In genomic region chr10:18463071-18463841, GRCm38 (mm10) we compare ENCODE assay signal across 9 mouse cellular contexts.
DNase-seq lines count a peak whose midpoint lies in the region; ATAC-seq and TF ChIP-seq lines count a peak whose summit lies in the region.
"Had no signal": no experiment of that assay in that cellular context is flagged by ENCODE, and none has a peak within 500 bp of the region (broad histone marks: within the 10 kb centered on the region; RNA-seq: fewer than 3 reads in every experiment).

No protein-coding gene starts in this region.

- no peaks in the 10 kb centered on the region for H3K27me3 ChIP-seq in embryonic facial prominence, embryonic 14.5 days (replicated peaks; ENCODE audit: control insufficient read depth, insufficient read depth, low read length)
- no peaks in the 10 kb centered on the region for H3K27me3 ChIP-seq in hindbrain, embryonic 14.5 days (ENCODE audit: control insufficient read depth, insufficient read depth, low read length)
- H3K27me3 ChIP-seq in neural tube, embryonic 15.5 days (replicated peaks), result no peaks in the 10 kb centered on the region

- peaks cover 10% of the 10 kb centered on the region for H3K4me1 ChIP-seq in embryonic facial prominence, embryonic 14.5 days (ENCODE audit: control insufficient read depth, insufficient read depth, low read length)
- peaks cover 38% of the 10 kb centered on the region for H3K4me1 ChIP-seq in hindbrain, embryonic 14.5 days (replicated peaks; ENCODE audit: control insufficient read depth, insufficient read depth, low read length)
- peaks cover 18% of the 10 kb centered on the region for H3K4me1 ChIP-seq in neural tube, embryonic 15.5 days

- H3K4me2 ChIP-seq in embryonic facial prominence, embryonic 14.5 days (ENCODE audit: low read depth, low read length), result peak overlapping the region; percentile 6; the same call in 1 of the 2 replicates
- peak overlapping the region; percentile 47 for H3K4me2 ChIP-seq in hindbrain, embryonic 14.5 days (replicated peaks)
- peak overlapping the region; percentile 45 for H3K4me2 ChIP-seq in neural tube, embryonic 15.5 days

- peak; percentile 36; the same call in 1 of the 2 replicates for ATAC-seq in embryonic facial prominence, embryonic 14.5 days (ENCODE audit: low read depth)
- no peak; the same call in 1 of the 2 replicates for ATAC-seq in hindbrain, embryonic 14.5 days (ENCODE audit: low FRiP score)
- peak; percentile 24; the same call in 1 of the 2 replicates for ATAC-seq in neural tube, embryonic 15.5 days (ENCODE audit: low FRiP score)

- H3K4me3 ChIP-seq in layer of hippocampus, adult 2 months, result peak overlapping the region; percentile 28
- no peak overlapping the region for H3K4me3 ChIP-seq in embryonic facial prominence, embryonic 14.5 days (ENCODE audit: low read depth, low read length)
- no peak overlapping the region; the same call in 1 of the 2 replicates for H3K4me3 ChIP-seq in hindbrain, embryonic 14.5 days (replicated peaks; ENCODE audit: low read length)
- H3K4me3 ChIP-seq in neural tube, embryonic 15.5 days (replicated peaks), result 0 out of 2 replicates have a peak overlapping the region, but pooled peaks have one; percentile 4

- no peak for TF ChIP-seq CTCF in layer of hippocampus, adult 2 months (conservative IDR thresholded peaks at IDR 0.05)

- 69% methylated on average over 23 of the region's 23 CpGs for WGBS in embryonic facial prominence, embryonic 14.5 days
- 32% methylated on average over 23 of the region's 23 CpGs for WGBS in hindbrain, embryonic 14.5 days
- 39% methylated on average over 23 of the region's 23 CpGs for WGBS in neural tube, embryonic 15.5 days

- H3K36me3 ChIP-seq in embryonic facial prominence, embryonic 14.5 days (ENCODE audit: control insufficient read depth, insufficient read depth, low read length), result no peaks in the 10 kb centered on the region
- no peaks in the 10 kb centered on the region for H3K36me3 ChIP-seq in hindbrain, embryonic 14.5 days (replicated peaks; ENCODE audit: control insufficient read depth, insufficient read depth)
- H3K36me3 ChIP-seq in neural tube, embryonic 15.5 days, result no peaks in the 10 kb centered on the region

- DNase-seq in layer of hippocampus, adult 2 months (ENCODE audit: low spot score in 2 of 2), result no peak
- no peak for DNase-seq in layer of hippocampus, adult 8-10 months (ENCODE audit: low spot score in 2 of 2)
- no peak for DNase-seq in embryonic facial prominence, embryonic 14.5 days (ENCODE audit: low spot score)
- DNase-seq in hindbrain, embryonic 14.5 days (ENCODE audit: low spot score), result no peak
- DNase-seq in thymus, postnatal 4 days, result no peak
- no peak for DNase-seq in adrenal gland, postnatal 10 days
- DNase-seq: gastrocnemius, postnatal 10 days; lung, adult 2 months had no signal

- H3K9ac ChIP-seq in embryonic facial prominence, embryonic 14.5 days (ENCODE audit: low read depth, low read length), result no peak overlapping the region
- peak overlapping the region; percentile 12; the same call in 1 of the 2 replicates for H3K9ac ChIP-seq in hindbrain, embryonic 14.5 days
- no peak overlapping the region for H3K9ac ChIP-seq in neural tube, embryonic 15.5 days (replicated peaks)

- H3K9me3 ChIP-seq in embryonic facial prominence, embryonic 14.5 days (ENCODE audit: control insufficient read depth, low read length), result no peaks in the 10 kb centered on the region
- no peaks in the 10 kb centered on the region for H3K9me3 ChIP-seq in hindbrain, embryonic 14.5 days (ENCODE audit: control insufficient read depth, low read length)
- no peaks in the 10 kb centered on the region for H3K9me3 ChIP-seq in neural tube, embryonic 15.5 days (replicated peaks)

- peak overlapping the region; percentile 75 for H3K27ac ChIP-seq in layer of hippocampus, adult 2 months
- no peak overlapping the region for H3K27ac ChIP-seq in embryonic facial prominence, embryonic 14.5 days (replicated peaks; ENCODE audit: low read depth, low read length)
- no peak overlapping the region for H3K27ac ChIP-seq in hindbrain, embryonic 14.5 days
- H3K27ac ChIP-seq in neural tube, embryonic 15.5 days (replicated peaks), result peak overlapping the region; percentile 15; the same call in 1 of the 2 replicates

Comparison
In these comparisons a context has a peak if more than half of its experiments do, and no peak if none do; other contexts are left out.
1. H3K27ac ChIP-seq: peak in layer of hippocampus, adult 2 months (single experiment) and neural tube, embryonic 15.5 days (single experiment); none in embryonic facial prominence, embryonic 14.5 days (single experiment) and hindbrain, embryonic 14.5 days (single experiment).
2. H3K4me3 ChIP-seq: peak in layer of hippocampus, adult 2 months (single experiment) and neural tube, embryonic 15.5 days (single experiment); none in embryonic facial prominence, embryonic 14.5 days (single experiment) and hindbrain, embryonic 14.5 days (single experiment).
3. Peak in every context shown above with its lines, with median percentiles within 50 percentile points of each other: H3K4me2 ChIP-seq.